Mouse (Mus musculus) lung, postnatal 0 days (tissue): ENCODE measurements around the gene Bicdl1.

Source experiments
- CTCF ChIP-seq: IDR thresholded peaks from 2 replicates; pipeline ENCODE4 v1.5.1; 2016; ENCODE audit warnings: antibody characterized with exemption, mild to moderate bottlenecking
- EP300 ChIP-seq: IDR thresholded peaks from 2 replicates; pipeline ENCODE4 v1.6.1; 2016; ENCODE audit warnings: antibody characterized with exemption, mild to moderate bottlenecking, control low read depth

GRCm38 (mm10) chr5:115731001-115731731 lies at the start of gene Bicdl1:
- TF ChIP-seq CTCF, result peak; percentile 23; the same call in 1 of the 2 replicates
- no peak for TF ChIP-seq EP300
